Mouse (Mus musculus) stomach, embryonic 14.5 days (tissue): ENCODE results near the gene Ino80b. TPM values are rescaled to one million over a fixed set of nuclear protein-coding genes. Genes with fewer than 3 reads are reported as not detected.
A peak's percentile ranks its signal among the peaks of the same experiment; 100 is the strongest.

ENCODE experiments used
- ATAC-seq: fragments of 200-750 bp; cut with Nextera tagmentation; 2 replicates; pipeline ENCODE4 v1.8.0; 2017; ENCODE audit warnings: low read depth, moderate TSS enrichment; ENCODE audit not compliant: insufficient number of reproducible peaks, insufficient read depth, low FRiP score
- H3K27ac ChIP-seq: fragments of 300-500 bp; sonication (generic); 2 replicates; pipeline ENCODE4 v1.5.1; 2014; ENCODE audit warnings: mild to moderate bottlenecking, low read length, moderate library complexity, mixed read lengths
- H3K27me3 ChIP-seq: fragments of 300-500 bp; sonication (generic); 2 replicates; pipeline ENCODE4 v1.6.1; 2014; ENCODE audit warnings: low read length, control low read depth, mixed read lengths; ENCODE audit not compliant: control insufficient read depth, insufficient read depth
- H3K36me3 ChIP-seq: fragments of 300-500 bp; sonication (generic); 2 replicates; pipeline ENCODE4 v1.6.1; 2014; ENCODE audit warnings: mild to moderate bottlenecking, control low read depth, low read length, moderate library complexity, mixed read lengths; ENCODE audit not compliant: control insufficient read depth, insufficient read depth
- H3K4me1 ChIP-seq: fragments of 300-500 bp; sonication (generic); 2 replicates; pipeline ENCODE4 v1.6.1; 2014; ENCODE audit warnings: low read length, control low read depth, mixed read lengths; ENCODE audit not compliant: control insufficient read depth, insufficient read depth
- H3K4me2 ChIP-seq: fragments of 300-500 bp; sonication (generic); replicated peaks from 2 replicates; pipeline ENCODE4 v1.6.1; 2014; ENCODE audit warnings: low read depth, low read length, control low read depth
- H3K4me3 ChIP-seq: fragments of 300-500 bp; sonication (generic); 2 replicates; pipeline ENCODE4 v1.5.1; 2014; ENCODE audit warnings: low read depth, low read length, control low read depth
- H3K9ac ChIP-seq: fragments of 300-500 bp; sonication (generic); replicated peaks from 2 replicates; pipeline ENCODE4 v1.6.1; 2014; ENCODE audit warnings: low read depth, mild to moderate bottlenecking, control low read depth, low read length, moderate library complexity, mixed read lengths
- H3K9me3 ChIP-seq: fragments of 300-500 bp; sonication (generic); 2 replicates; pipeline ENCODE4 v1.6.1; 2016; ENCODE audit warnings: low read depth, low read length, control low read depth; ENCODE audit not compliant: control insufficient read depth
- WGBS: fragments of 180-500 bp; shearing (Covaris S2); extraction: QIAGEN DNeasy Blood & Tissue Kit; methylation state at CpG from one replicate; pipeline ENCODE4 v1.1.7; 2014; 5-methylcytosine and 5-hydroxymethylcytosine counted together
- polyA plus RNA-seq: library from polyadenylated mRNA; unstranded; fragments of >200 nt; fragmentation: Nextera tagmentation; extraction: Ambion mirVana; gene quantifications from 2 replicates; pipeline ENCODE4 v1.2.1, GENCODE M21; 2014

Ino80b gene
- polyA plus RNA-seq, 1 experiment from 2014 or later = 13.6 TPM

DNA sequence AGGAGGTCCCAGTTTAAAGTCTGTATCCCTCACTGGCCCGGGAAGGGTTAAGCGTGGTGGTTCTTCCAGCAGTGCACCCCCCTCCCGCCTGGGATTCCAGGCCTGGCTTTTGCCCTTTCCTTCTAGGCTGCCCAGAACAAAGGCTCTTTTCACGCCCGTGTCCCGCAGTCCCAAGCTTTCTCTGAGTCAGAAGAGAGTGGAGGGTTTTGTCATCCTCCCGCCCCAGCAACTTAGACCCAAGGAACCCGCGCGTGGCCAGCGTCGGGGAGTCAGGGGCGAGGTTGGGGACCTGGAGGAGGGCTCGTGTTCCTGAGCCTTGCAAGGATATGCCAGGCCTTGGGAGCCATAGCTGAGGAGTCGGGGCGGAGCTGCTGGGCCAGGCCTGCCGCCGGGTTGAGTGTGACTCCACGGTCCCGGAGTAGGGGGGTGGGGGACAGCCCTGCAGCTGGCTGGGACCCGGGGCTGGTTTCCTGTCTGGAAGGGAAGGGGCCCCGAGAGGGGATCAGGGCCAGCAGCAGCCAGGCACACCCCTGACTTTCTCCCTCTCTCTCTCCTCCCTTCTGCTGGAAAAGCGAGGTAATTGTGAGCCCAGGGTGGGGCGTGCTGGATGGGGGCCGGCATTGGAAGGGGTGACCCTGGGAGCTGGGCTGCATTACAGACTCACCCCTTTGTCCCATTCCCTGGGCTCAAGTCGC lies 11.8 kb upstream of the Ino80b start:
- Histone ChIP-seq H3K9ac (peak overlapping the region; percentile 89), H3K4me2 (peak overlapping the region; percentile 74), H3K9me3 (no peaks in the 10 kb centered on the region), H3K4me3 (peak overlapping the region; percentile 48), H3K4me1 (peaks cover 25% of the 10 kb centered on the region), H3K27me3 (no peaks in the 10 kb centered on the region), H3K36me3 (no peaks in the 10 kb centered on the region), H3K27ac (peak overlapping the region; percentile 100)
- peak; percentile 83 for ATAC-seq
- WGBS = 1% methylated on average over 26 of the region's 26 CpGs

DNA sequence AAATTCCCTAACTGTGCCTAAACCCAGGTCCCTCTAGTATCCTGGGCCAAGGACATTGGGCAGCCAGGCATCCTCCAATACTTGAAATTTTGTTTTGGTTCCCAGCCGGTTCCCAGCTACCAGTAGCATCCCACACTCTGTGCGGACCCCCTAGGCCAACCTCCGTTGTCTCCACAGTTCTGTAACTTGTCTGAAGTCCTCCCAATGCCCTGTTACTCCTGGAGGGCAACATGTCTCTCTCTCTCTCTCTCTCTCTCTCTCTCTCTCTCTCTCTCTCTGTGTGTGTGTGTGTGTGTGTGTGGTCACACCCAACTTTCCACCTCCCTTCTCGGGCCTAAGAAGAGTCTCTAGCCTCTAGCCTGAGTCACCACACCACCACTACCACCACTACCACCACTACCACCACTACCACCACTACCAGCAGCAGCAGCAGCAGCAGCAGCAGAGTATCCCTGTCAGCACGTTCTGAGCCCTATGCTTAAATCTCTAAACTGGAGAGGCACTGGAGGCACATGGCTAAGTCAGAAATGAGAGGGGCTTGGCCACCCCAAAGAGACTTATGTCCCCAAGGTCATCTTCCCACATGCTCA lies 11.2 kb upstream of the Ino80b start:
- WGBS = 12% methylated on average over 5 of the region's 5 CpGs

DNA sequence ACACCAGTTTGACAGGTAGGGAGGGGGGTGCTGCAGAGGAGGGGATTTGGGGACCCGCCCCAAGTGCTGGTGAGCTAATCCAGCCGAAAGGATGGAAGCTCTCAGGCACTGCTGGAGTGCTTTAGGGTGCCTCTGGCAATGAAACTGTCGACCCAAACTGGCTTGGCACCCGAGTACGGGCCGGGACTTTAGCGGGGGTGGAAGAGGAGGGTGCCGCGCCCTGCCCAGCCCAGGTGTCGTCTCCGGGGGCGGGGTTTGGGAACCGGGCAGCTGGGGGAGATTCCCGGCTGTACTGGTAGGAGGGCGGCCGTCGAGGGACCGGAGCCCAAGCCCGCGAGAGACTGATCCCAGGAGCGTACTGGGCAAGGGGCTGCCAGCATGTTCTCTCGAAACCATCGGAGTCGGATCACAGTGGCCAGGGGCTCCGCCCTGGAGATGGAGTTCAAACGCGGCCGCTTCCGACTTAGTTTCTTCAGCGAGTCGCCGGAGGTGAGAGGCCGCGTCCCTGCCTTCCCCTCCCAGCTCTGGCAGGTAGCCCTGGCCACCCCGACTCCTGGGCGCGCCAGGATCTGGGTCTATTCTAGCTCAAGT lies 10.4 kb upstream of the Ino80b start:
- H3K27ac ChIP-seq = peak overlapping the region; percentile 100; the same call in 1 of the 2 replicates
- H3K9ac ChIP-seq = peak overlapping the region; percentile 89; the same call in 1 of the 2 replicates
- no peaks in the 10 kb centered on the region for H3K27me3 ChIP-seq
- H3K4me2 ChIP-seq = peak overlapping the region; percentile 74
- no peak for ATAC-seq
- WGBS = 5% methylated on average over 37 of the region's 37 CpGs
- peak overlapping the region; percentile 48 for H3K4me3 ChIP-seq
- peaks cover 23% of the 10 kb centered on the region for H3K4me1 ChIP-seq
- H3K36me3 ChIP-seq = no peaks in the 10 kb centered on the region
- H3K9me3 ChIP-seq = no peaks in the 10 kb centered on the region

More for the DNA sequence above, 11.2 kb upstream of the Ino80b start:
- no peaks in the 10 kb centered on the region for H3K9me3 ChIP-seq
- ATAC-seq = no peak
- H3K36me3 ChIP-seq = no peaks in the 10 kb centered on the region
- H3K9ac ChIP-seq = peak overlapping the region; percentile 89
- H3K4me1 ChIP-seq = peaks cover 23% of the 10 kb centered on the region
- peak overlapping the region; percentile 100 for H3K27ac ChIP-seq
- peak overlapping the region; percentile 48 for H3K4me3 ChIP-seq
- no peaks in the 10 kb centered on the region for H3K27me3 ChIP-seq
- H3K4me2 ChIP-seq = peak overlapping the region; percentile 74

DNA sequence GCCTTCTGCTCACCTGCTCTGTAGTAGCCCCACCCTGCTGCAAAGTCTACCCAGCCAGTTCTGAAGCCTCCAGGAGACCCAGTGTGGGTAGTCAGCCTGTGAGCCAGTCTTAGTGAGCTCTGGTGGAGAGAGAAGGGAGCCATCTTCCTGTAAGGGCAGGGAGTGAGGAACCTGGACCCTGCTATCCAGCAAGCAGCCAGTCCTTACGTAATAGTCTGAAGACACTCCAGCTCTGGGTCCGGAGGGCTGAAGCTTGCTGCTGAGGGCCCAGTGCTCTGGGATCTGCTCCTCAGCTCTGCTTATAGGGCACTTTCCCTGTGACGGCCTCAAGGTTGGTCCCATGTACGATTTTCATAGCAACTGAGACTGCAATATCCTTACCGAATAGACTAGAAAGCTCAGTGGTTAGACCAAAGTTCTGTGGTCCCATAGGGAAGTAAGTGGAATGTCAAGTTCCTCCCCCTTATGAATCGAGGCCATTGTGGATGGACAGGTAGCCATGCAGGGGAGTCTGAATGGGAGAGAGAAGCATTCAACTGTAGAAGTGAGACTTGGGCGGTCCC lies 9.8 kb upstream of the Ino80b start, which contains the start of gene Rtkn:
Rtkn (plus strand) TSS at position 513 of the 563 bp plus-strand sequence.
- Histone ChIP-seq H3K4me2 (peak within 1 kb of the TSS; percentile 74), H3K27ac (peak within 1 kb of the TSS; percentile 100), H3K36me3 (no peaks in the 10 kb centered on the region), H3K9me3 (no peaks in the 10 kb centered on the region), H3K4me3 (peak within 1 kb of the TSS; percentile 48), H3K9ac (peak within 1 kb of the TSS; percentile 89; the same call in 1 of the 2 replicates), H3K4me1 (peaks cover 23% of the 10 kb centered on the region), H3K27me3 (no peaks in the 10 kb centered on the region)
- no peak for ATAC-seq
- WGBS = 65% methylated on average over 7 of the region's 7 CpGs

DNA sequence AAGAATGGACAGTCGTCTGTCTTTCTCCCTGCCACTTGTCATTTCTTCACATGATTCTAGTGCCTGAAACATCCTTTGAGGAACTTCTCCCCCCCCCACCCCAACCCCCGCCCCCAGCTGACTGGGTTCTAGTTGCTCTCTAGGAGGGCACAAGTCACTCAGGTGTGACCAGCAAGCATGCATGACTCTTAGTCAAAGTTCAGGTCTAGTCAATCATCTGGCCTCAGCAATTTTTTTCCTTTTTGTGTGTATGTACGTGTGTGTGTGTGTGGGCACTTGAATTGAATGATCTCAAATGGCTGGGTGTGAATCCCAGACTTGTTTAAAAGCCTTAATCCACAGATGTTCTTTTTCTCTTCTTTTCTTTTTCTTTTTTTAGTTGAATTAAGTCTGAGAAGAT lies 9.0 kb upstream of the Ino80b start:
- 55% methylated on average over 3 of the region's 3 CpGs for WGBS
- Histone ChIP-seq H3K36me3 (no peaks in the 10 kb centered on the region), H3K4me1 (peaks cover 23% of the 10 kb centered on the region), H3K27ac (no peak overlapping the region), H3K9me3 (no peaks in the 10 kb centered on the region), H3K4me2 (no peak overlapping the region), H3K4me3 (no peak overlapping the region), H3K9ac (no peak overlapping the region), H3K27me3 (no peaks in the 10 kb centered on the region)
- ATAC-seq = no peak

DNA sequence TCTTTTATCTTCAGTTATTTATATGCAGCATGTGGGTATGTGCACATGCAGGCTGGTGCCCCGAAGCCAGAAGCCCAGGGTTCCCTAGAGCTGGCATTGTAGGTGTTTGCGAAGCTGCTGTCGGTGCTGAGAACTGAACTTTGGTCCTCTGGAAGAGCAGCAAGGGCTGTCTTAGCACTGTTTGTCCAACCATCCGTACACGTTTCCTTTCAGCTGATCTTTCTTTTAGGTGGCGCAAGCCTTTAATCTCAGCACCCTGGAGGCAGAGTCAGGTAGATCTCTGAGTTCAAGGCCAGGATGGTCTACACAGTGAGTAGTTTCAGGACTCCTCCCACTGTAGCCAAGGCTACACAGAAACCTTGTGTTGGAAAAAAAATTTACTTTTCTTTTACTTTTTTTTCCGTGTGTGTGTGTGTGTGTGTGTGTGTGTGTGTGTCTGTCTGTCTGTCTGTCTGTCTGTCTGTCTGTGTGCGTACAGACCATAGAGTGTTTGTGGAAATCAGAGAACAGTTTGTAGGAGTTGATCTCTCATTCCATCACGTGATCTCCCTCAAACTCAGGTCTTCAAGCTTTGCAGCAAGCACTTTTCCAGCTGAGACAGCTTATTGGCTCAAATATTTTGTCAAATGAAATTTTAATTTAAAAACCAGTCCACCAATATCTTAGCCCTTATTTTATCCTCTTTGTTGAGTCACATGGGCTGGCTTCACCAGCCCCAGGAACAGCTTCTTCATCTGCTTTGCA lies 7.1 kb upstream of the Ino80b start:
- H3K4me3 ChIP-seq = no peak overlapping the region
- ATAC-seq = no peak
- no peaks in the 10 kb centered on the region for H3K9me3 ChIP-seq
- H3K36me3 ChIP-seq = no peaks in the 10 kb centered on the region
- WGBS = 75% methylated on average over 9 of the region's 9 CpGs
- H3K4me1 ChIP-seq = peaks cover 16% of the 10 kb centered on the region
- H3K9ac ChIP-seq = no peak overlapping the region
- no peaks in the 10 kb centered on the region for H3K27me3 ChIP-seq
- H3K4me2 ChIP-seq = no peak overlapping the region
- peak overlapping the region; percentile 44; the same call in 1 of the 2 replicates for H3K27ac ChIP-seq

DNA sequence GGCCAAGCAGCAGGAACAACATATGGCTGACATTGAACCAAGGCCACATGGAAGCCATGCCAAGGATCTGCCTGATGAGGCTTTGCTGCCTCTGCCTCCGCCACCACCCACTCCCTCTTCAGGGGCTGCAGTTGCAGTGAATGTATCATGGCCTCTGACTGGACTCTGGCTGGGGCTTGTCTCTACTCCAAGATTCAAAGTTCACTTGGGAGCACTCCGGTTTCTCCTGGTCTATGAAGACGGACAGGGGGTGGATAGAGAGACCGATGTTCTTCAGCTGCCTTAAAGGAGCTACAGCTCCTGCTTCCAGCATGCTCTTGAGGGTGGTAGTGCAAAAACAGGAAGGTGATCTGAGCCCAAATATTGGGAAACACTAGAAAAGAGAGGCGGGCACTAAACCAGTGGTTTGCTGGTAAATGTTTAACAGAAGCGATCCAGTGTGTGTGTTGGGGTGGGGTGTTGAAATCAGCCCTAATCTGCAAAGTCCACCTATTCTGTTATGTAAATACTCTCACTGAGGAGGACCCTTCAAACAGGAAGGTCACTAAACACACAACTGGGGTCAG lies 6.3 kb upstream of the Ino80b start:
- Histone ChIP-seq H3K4me3 (no peak overlapping the region), H3K27ac (peak overlapping the region; percentile 68), H3K4me2 (no peak overlapping the region), H3K9me3 (no peaks in the 10 kb centered on the region), H3K27me3 (no peaks in the 10 kb centered on the region), H3K9ac (no peak overlapping the region), H3K4me1 (peaks cover 16% of the 10 kb centered on the region), H3K36me3 (no peaks in the 10 kb centered on the region)
- ATAC-seq = peak; percentile 55; the same call in 1 of the 2 replicates
- WGBS = 55% methylated on average over 6 of the region's 6 CpGs

DNA sequence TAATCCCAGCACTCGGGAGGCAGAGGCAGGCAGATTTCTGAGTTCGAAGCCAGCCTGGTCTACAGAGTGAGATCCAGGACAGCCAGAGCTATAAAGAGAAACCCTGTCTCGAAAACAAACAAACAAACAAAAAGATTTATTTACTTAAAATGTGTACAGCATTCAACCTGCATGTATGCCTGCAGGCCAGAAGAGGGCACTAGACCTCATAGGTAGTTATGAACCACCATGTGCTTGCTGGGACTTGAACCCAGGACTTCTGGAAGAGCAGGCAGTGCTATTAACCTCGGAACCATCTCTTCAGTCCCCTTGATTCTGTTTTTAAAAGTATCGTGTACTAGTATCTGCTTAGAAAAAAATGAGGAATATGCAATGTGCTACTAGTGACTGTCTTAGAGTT lies 2.2 kb upstream of the Ino80b start:
- Histone ChIP-seq H3K36me3 (no peaks in the 10 kb centered on the region), H3K4me2 (no peak overlapping the region), H3K27ac (no peak overlapping the region), H3K4me1 (peaks cover 15% of the 10 kb centered on the region), H3K9me3 (no peaks in the 10 kb centered on the region), H3K9ac (no peak overlapping the region), H3K27me3 (no peaks in the 10 kb centered on the region), H3K4me3 (no peak overlapping the region)
- no peak for ATAC-seq
- 92% methylated on average over 5 of the region's 5 CpGs for WGBS
